Mouse (Mus musculus): ENCODE results near the gene Naa80. TPM values are rescaled to one million over a fixed set of nuclear protein-coding genes. Genes with fewer than 3 reads are reported as not detected.
A peak's percentile ranks its signal among the peaks of the same experiment; 100 is the strongest.

Gene Naa80
- 10 to 100 TPM in 25 of 26 experiments, 1 to 10 TPM in 1; 9.2 to 46.3 (median 20.9) TPM for total RNA-seq (2018; cell fraction: chromatin; rRNA removed)
- 10 to 100 TPM; 17.3 to 37.1 (median 24.8) TPM for total RNA-seq (2018; cell fraction: cytosol; rRNA removed)
- total RNA-seq (2018; cell fraction: nucleus; rRNA removed) = 10 to 100 TPM; 10.5 to 68.2 (median 44.0) TPM
- 25.1 to 39.9 TPM (median 29.7 TPM) in 3 replicates for polyA plus RNA-seq (2018)

DNA sequence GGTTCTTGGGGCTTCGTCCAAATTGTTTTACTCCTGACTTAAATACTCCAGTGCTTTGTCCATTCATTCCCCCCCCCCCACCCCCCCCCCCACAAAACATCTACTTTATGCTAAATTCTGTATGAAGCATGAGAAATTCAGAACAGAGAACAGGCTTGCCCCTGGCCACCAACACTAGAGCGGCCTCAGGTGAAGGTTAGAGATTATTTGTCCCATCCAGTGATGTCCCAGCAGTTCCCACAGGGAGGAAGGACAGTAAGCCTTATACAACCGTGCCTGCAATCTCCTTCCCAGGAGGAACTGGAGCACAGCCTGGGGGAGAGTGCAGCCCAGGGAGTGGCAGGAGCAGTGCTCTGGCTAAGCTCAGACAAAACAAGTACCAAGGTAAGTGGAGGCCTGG lies at the start of gene Naa80:
Gene Naa80, plus strand, starts transcription at position 301 of the 400 bp plus-strand sequence.
- peak within 1 kb of the TSS; percentile 95 for H3K27ac ChIP-seq
- peaks cover 29% of the 10 kb centered on the region for H3K79me2 ChIP-seq (ENCODE audit: inconsistent target)
- peak within 1 kb of the TSS; percentile 83 for H3K4me3 ChIP-seq (ENCODE audit: inconsistent target)
- no peaks in the 10 kb centered on the region for H3K36me3 ChIP-seq (ENCODE audit: inconsistent target)
- 90% methylated on average over 2 of the region's 3 CpGs for WGBS (ENCODE audit: missing documents)

DNA sequence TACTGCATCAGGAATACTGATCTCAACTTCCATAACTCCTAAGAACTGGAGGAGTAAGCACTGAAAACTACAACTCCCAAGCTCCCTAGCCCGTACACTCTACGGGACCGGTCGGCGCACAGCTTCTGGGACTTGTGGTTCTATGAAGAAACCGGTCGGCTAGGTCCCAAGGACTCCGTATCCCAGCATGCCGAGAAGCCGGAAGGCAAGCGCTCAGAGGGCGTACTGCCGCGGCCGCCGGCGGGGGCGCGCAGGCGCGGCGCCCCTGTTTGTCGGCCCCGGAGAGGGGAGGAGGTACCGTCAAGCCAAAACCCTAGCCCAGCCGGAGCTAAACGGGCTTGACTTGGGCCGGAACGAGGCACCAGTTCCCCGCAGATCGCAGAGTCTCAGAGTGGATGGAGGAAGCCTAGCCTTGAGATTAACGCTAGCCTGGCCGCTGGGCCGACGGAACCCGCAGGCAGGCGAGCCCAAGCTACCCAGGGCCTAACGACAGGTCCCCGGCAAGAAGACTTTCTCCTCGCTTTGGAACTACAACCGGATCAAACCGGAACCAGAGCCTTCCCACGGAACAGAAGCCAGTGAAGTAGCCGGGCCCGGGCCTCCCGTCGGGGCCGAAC lies 44.8 kb upstream of the Naa80 start, which contains the start of gene Tmem115:
Gene Tmem115, plus strand, starts transcription at position 155 of the 617 bp plus-strand sequence.
- Histone ChIP-seq H3K27ac (peak within 1 kb of the TSS; percentile 57), H3K4me3 (ENCODE audit: inconsistent target) (peak within 1 kb of the TSS; percentile 75), H3K79me2 (ENCODE audit: inconsistent target) (peaks cover 43% of the 10 kb centered on the region), H3K36me3 (ENCODE audit: inconsistent target) (peaks cover 17% of the 10 kb centered on the region)
- under 1% methylated on average over 47 of the region's 48 CpGs for WGBS (ENCODE audit: missing documents)

DNA sequence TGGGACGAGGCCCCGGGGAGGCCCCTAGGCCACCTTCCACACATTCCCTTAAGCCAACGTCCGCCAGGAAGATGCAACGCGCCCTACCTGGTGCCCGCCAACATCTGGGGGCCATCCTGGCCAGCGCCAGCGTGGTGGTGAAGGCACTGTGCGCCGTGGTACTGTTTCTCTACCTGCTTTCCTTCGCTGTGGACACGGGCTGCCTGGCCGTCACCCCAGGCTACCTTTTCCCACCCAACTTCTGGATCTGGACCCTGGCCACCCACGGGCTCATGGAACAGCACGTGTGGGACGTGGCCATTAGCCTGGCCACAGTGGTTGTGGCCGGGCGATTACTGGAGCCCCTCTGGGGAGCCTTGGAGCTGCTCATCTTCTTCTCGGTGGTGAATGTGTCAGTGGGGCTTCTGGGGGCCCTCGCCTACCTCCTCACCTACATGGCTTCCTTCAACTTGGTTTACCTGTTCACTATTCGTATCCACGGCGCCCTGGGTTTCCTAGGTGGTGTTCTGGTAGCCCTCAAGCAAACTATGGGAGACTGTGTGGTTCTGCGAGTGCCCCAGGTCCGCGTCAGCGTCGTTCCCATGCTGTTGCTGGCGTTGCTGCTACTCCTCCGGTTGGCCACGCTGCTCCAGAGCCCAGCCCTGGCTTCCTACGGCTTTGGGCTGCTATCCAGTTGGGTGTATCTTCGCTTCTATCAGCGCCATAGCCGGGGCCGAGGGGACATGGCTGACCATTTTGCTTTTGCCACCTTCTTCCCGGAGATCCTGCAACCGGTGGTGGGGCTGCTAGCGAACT lies 44.1 kb upstream of the Naa80 start:
- H3K36me3 ChIP-seq (ENCODE audit: inconsistent target) = peaks cover 23% of the 10 kb centered on the region
- H3K27ac ChIP-seq = peak overlapping the region; percentile 57
- WGBS (ENCODE audit: missing documents) = 2% methylated on average over 40 of the region's 40 CpGs
- H3K4me3 ChIP-seq (ENCODE audit: inconsistent target) = peak overlapping the region; percentile 75
- H3K79me2 ChIP-seq (ENCODE audit: inconsistent target) = peaks cover 43% of the 10 kb centered on the region

DNA sequence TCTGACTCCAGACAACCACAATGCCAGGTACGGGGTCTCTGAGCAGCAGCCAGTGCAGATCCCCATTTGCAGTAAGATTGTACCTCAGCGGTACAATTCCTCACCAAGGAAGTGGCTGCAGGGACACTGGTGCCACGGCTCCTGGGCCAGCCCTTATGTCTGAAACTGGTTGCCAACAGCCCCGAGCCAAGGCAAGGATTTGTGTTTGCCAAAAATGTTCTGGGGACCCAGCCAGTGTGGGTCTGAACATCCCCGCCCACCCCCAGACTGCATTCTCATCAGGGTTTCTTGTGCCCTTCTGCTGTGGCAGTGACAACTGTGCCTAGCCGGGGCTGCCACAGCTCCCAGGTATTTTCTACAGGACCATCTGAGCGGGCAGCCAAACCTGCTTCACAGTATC lies 40.5 kb upstream of the Naa80 start:
- Histone ChIP-seq H3K36me3 (ENCODE audit: inconsistent target) (peaks cover 26% of the 10 kb centered on the region), H3K27ac (no peak overlapping the region), H3K4me3 (ENCODE audit: inconsistent target) (no peak overlapping the region), H3K79me2 (ENCODE audit: inconsistent target) (peaks cover 43% of the 10 kb centered on the region)
- 99% methylated on average over 7 of the region's 7 CpGs for WGBS (ENCODE audit: missing documents)

DNA sequence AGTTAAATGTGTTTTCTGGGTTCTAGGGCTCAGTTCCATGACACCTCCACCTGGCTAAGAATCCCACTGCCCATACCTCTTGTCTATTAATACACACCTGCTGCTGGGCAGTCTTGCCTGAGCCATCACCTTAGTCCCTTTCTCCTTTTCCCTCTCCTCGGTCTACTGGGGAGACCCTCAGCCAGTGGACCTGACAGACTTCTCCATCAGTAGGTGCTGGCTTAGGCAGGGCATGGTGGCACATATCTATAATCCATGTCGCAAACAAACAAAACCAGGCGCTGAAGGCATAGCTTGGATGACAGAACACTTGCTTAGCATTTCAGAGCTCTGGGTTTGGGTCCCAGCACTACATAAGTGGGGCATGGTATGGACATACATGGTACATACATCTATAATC lies 40.0 kb upstream of the Naa80 start:
- H3K27ac ChIP-seq = no peak overlapping the region
- no peak overlapping the region for H3K4me3 ChIP-seq (ENCODE audit: inconsistent target)
- H3K36me3 ChIP-seq (ENCODE audit: inconsistent target) = peaks cover 27% of the 10 kb centered on the region
- H3K79me2 ChIP-seq (ENCODE audit: inconsistent target) = peaks cover 43% of the 10 kb centered on the region
- 89% methylated on average over 3 of the region's 3 CpGs for WGBS (ENCODE audit: missing documents)

DNA sequence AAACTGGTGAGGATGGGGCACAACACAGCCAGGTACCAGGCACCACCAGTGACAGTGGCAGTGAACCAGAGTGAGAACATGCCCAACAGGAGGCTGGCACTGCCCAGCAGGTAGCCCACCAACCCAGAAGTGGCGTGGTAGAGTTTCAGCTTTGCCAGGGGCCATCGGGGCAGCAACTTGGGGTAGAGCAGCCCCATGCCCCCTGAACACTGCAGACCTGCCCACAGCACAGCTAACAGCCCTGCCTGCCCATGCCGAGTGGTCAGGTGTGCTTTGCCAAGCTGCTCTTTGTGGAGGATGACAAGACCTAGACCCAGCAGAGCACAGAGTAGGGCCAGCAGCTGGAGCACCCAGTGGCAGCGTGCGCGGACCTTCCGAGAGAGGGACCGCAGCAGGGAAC lies 38.7 kb upstream of the Naa80 start:
- over 99% methylated on average over 8 of the region's 8 CpGs for WGBS (ENCODE audit: missing documents)

DNA sequence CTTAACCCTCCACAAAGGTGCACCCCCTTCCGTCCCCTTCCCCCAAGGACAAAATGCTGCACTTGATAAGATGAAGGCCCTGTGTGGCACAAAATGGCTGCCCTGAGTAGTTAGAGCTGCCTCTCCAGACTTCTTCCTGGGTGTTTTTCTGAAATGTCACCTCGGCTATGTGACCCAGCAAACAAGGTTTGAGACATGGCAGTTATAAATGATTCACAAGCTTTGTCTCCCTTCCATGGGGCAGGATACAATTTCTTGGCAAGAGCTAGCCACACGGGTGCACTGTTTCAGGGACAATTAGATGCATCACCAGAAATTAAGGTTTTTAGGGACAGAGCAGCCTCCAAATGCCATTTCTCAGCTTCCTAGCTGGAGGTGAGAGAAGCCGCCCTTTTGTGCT lies 38.3 kb upstream of the Naa80 start:
- peaks cover 41% of the 10 kb centered on the region for H3K36me3 ChIP-seq (ENCODE audit: inconsistent target)
- WGBS (ENCODE audit: missing documents) = 89% methylated on average over 4 of the region's 4 CpGs

More for the DNA sequence above, 38.7 kb upstream of the Naa80 start:
- no peak overlapping the region for H3K27ac ChIP-seq
- H3K4me3 ChIP-seq (ENCODE audit: inconsistent target) = no peak overlapping the region
- peaks cover 34% of the 10 kb centered on the region for H3K79me2 ChIP-seq (ENCODE audit: inconsistent target)
- H3K36me3 ChIP-seq (ENCODE audit: inconsistent target) = peaks cover 39% of the 10 kb centered on the region

DNA sequence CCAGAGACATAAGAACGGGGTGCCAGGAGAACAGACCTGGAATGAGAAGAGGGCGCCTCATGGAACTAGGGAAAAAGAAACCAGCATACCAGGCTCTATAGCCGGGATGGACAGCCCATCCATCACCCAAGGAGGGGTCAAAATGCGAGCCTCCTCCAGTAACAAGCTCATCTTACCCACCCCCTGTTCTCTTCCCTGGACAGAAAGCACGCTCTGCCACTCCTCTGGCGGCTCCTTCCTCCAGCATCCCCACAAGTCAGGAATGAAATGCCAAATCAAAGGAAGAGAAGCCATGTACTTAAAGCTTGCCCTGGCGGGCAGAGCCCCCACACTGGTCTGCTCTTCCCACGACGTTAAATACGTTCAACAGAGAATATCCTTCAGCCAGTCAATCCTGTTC lies 37.7 kb upstream of the Naa80 start:
- 75% methylated on average over 9 of the region's 10 CpGs for WGBS (ENCODE audit: missing documents)
- Histone ChIP-seq H3K4me3 (ENCODE audit: inconsistent target) (peak overlapping the region; percentile 78; the same call in 1 of the 2 replicates), H3K36me3 (ENCODE audit: inconsistent target) (peaks cover 41% of the 10 kb centered on the region), H3K27ac (no peak overlapping the region), H3K79me2 (ENCODE audit: inconsistent target) (peaks cover 24% of the 10 kb centered on the region)

More for the DNA sequence above, 38.3 kb upstream of the Naa80 start:
- Histone ChIP-seq H3K79me2 (ENCODE audit: inconsistent target) (peaks cover 30% of the 10 kb centered on the region), H3K4me3 (ENCODE audit: inconsistent target) (no peak overlapping the region), H3K27ac (no peak overlapping the region)

DNA sequence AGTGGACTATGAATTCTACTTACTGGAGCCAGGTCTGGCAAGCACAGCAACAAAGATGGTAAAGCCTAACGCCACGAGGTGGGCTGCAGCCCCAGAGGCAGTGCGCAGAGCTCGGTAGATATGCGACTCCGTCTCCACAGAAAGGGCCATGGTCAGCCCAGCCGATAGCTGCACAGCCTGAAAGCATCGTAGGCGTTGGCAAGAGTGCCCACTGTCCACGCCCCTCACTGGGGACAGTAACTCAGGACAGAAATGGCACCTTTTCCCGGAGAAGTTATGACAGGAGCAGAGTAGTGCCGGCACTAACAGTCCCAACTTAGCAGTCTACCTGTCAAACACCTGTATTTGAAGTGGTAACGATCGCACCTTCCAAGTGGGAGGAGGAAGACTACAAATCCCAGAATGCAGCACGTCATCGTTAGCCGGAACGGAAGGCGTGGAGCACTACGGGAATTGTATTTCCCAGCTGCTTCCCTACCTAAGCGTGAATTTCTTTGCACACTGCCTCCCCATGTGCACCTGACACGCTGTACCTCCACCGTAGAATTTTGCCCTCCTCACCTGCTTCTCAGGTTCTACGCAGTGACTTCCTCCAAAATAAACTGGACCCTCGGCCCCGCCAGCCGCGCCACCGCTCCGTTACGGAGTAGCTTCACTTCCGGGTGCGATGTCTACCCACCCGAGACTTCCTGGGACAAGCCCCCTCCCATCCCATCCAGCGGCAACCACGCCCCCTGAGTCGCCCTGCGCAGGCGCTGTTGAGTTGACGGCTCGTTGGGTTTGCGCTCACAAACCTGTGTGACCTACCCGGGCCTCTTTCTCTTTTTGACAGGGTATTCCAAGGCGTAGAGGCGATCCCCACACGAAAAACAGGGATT lies 37.0 kb upstream of the Naa80 start, which contains the start of the genes Cyb561d2 and Nprl2:
Gene Cyb561d2, minus strand, starts transcription at position 720 of the 878 bp plus-strand sequence.
Gene Nprl2, plus strand, starts transcription at position 753 of the 878 bp plus-strand sequence.
- H3K4me3 ChIP-seq (ENCODE audit: inconsistent target) = peak within 1 kb of the TSS; percentile 78
- WGBS (ENCODE audit: missing documents) = 1% methylated on average over 46 of the region's 46 CpGs
- peaks cover 17% of the 10 kb centered on the region for H3K79me2 ChIP-seq (ENCODE audit: inconsistent target)
- peak within 1 kb of the TSS; percentile 72 for H3K27ac ChIP-seq
- peaks cover 41% of the 10 kb centered on the region for H3K36me3 ChIP-seq (ENCODE audit: inconsistent target)

DNA sequence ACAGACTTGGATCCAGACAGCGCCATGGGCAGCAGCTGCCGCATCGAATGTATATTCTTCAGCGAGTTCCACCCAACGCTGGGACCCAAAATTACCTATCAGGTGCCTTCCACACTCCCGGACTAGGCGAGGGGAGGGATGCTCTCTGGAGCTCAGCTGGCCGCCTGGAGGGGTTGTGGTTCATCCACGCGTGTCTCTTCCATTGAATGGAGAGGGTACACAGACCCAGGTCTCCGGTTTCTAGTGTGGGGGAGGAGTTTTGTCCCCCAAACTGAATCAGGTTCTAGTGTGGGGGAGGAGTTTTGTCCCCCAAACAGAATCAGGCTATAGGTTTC lies 36.4 kb upstream of the Naa80 start:
- H3K27ac ChIP-seq = peak overlapping the region; percentile 72
- H3K36me3 ChIP-seq (ENCODE audit: inconsistent target) = peaks cover 40% of the 10 kb centered on the region
- H3K79me2 ChIP-seq (ENCODE audit: inconsistent target) = peaks cover 11% of the 10 kb centered on the region
- 2% methylated on average over 11 of the region's 11 CpGs for WGBS (ENCODE audit: missing documents)
- peak overlapping the region; percentile 78 for H3K4me3 ChIP-seq (ENCODE audit: inconsistent target)

DNA sequence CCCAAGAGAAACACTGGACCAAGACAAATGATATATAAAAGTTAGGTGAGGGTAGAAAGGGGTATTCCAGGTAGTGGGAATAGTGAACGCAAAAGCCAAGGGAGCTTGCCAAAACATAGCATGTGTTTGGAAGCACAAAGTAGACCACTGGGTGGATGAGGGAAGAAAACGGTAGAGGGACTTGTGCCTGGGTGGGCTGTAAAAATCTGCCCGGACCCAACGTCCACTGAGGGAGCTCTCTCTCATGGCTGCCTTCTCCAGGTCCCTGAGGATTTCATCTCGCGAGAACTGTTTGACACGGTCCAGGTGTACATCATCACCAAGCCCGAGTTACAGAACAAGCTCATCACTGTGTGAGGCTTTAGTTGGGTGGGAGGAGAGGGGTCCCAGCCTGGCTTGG lies 36.0 kb upstream of the Naa80 start:
- peak overlapping the region; percentile 78 for H3K4me3 ChIP-seq (ENCODE audit: inconsistent target)
- H3K79me2 ChIP-seq (ENCODE audit: inconsistent target) = peaks cover 7% of the 10 kb centered on the region; the same call in 1 of the 2 replicates
- peak overlapping the region; percentile 72; the same call in 1 of the 2 replicates for H3K27ac ChIP-seq
- WGBS (ENCODE audit: missing documents) = 66% methylated on average over 7 of the region's 8 CpGs
- H3K36me3 ChIP-seq (ENCODE audit: inconsistent target) = peaks cover 36% of the 10 kb centered on the region

DNA sequence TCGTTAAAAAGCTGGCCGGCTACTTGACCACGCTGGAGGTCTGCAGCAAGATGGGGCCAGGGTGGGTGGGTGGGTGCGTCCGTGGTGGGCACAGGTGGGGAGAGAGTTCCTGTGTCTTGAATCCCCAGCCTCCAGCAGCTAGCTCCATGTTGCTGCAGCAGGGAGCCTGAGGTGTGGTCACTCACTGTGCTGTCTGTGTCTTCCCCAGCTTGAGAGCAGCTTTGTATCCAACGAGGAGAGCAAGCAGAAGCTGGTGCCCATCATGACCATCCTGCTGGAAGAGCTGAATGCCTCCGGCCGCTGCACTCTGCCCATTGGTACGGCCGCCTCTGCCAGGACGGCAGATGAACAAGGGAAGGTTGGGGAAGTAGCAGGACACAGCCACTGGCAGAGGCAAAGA lies 35.4 kb upstream of the Naa80 start:
- WGBS (ENCODE audit: missing documents) = 95% methylated on average over 11 of the region's 11 CpGs
- peaks cover 30% of the 10 kb centered on the region for H3K36me3 ChIP-seq (ENCODE audit: inconsistent target)
- H3K4me3 ChIP-seq (ENCODE audit: inconsistent target) = no peak overlapping the region
- peaks cover under 1% of the 10 kb centered on the region; the same call in 1 of the 2 replicates for H3K79me2 ChIP-seq (ENCODE audit: inconsistent target)
- no peak overlapping the region for H3K27ac ChIP-seq

DNA sequence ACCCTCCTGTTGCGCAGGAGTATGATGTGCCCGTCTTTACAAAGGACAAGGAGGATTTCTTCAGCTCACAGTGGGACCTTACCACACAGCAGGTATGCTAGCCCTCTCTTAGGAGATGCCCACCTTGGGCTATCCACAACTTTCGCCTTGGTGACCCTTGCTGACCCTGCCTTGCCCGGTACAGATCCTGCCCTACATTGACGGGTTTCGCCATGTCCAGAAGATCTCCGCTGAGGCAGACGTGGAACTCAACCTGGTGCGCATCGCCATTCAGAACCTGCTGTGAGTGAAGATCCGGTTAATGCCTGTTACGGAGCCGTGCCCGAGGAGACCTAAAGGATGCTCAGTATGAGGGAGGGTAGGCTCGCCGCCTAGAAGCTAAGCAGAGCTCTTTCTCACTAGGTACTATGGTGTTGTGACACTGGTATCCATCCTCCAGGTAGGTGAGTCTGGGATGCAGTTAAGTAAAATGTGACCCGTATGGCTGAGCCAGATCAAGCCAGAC lies 34.4 kb upstream of the Naa80 start:
- Histone ChIP-seq H3K4me3 (ENCODE audit: inconsistent target) (no peak overlapping the region), H3K27ac (no peak overlapping the region), H3K79me2 (ENCODE audit: inconsistent target) (no peaks in the 10 kb centered on the region; the same call in 1 of the 2 replicates), H3K36me3 (ENCODE audit: inconsistent target) (peaks cover 22% of the 10 kb centered on the region)
- 95% methylated on average over 17 of the region's 17 CpGs for WGBS (ENCODE audit: missing documents)

DNA sequence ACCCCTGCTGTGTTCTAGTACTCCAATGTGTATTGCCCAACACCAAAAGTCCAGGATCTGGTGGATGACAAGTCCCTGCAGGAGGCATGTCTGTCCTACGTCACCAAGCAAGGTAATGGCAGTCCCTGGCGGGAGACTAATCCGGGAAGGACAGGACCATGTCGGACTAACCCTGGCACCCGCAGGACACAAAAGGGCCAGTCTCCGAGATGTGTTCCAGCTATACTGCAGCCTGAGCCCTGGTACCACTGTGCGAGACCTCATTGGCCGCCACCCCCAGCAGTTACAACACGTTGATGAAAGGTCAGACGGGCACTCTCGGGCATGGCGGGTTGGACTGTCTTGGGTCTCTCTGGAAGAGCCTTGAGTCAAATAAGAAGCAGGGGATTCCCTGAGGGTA lies 34.0 kb upstream of the Naa80 start:
- H3K36me3 ChIP-seq (ENCODE audit: inconsistent target) = peaks cover 17% of the 10 kb centered on the region
- no peaks in the 10 kb centered on the region; the same call in 1 of the 2 replicates for H3K79me2 ChIP-seq (ENCODE audit: inconsistent target)
- H3K4me3 ChIP-seq (ENCODE audit: inconsistent target) = no peak overlapping the region
- H3K27ac ChIP-seq = no peak overlapping the region
- 95% methylated on average over 12 of the region's 12 CpGs for WGBS (ENCODE audit: missing documents)
